Mouse (Mus musculus): ENCODE measurements around the gene Slco3a1.

DNA sequence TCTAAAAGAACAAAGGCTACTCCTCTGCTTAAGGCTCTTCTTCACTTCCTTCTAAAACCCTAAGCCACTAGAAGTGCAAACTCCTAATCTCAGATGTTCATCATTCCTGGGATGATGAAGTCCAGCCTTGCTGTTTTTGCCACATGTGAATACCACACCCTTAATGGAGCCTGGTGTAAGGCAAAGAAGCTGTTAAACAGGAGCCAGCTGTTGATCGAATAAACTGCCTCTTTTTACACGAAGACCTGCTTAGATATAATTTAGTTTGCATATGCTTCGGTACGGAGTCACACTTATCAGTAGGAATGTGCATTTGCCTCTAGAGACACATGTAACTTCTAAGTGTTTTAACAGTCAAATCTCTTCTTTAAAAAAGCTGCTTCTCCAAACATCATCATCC is 2.0 kb downstream of the Slco3a1 start:
- TF ChIP-seq POLR2A (IDR thresholded peaks at IDR 0.05; ENCODE audit: borderline replicate concordance, control insufficient read depth, low read depth, low read length), result no peak
- TF ChIP-seq CTCF (IDR thresholded peaks at IDR 0.05; ENCODE audit: control insufficient read depth, insufficient read depth, low read length), result no peak

All from bone marrow, adult 2 months (tissue).